Mouse (Mus musculus) urinary bladder, postnatal 14 days (tissue): Measurements from ENCODE around the gene Carns1.
"Not testable (repeated sequence)": the region's sequence is repeated elsewhere in the genome, so short reads cannot be mapped to it uniquely, and the experiment has no call there.

Experiments
- DNase-seq: peaks from one replicate; pipeline ENCODE4 v3.0.0; 2021; ENCODE audit warnings: low spot score

The Carns1 gene

DNA sequence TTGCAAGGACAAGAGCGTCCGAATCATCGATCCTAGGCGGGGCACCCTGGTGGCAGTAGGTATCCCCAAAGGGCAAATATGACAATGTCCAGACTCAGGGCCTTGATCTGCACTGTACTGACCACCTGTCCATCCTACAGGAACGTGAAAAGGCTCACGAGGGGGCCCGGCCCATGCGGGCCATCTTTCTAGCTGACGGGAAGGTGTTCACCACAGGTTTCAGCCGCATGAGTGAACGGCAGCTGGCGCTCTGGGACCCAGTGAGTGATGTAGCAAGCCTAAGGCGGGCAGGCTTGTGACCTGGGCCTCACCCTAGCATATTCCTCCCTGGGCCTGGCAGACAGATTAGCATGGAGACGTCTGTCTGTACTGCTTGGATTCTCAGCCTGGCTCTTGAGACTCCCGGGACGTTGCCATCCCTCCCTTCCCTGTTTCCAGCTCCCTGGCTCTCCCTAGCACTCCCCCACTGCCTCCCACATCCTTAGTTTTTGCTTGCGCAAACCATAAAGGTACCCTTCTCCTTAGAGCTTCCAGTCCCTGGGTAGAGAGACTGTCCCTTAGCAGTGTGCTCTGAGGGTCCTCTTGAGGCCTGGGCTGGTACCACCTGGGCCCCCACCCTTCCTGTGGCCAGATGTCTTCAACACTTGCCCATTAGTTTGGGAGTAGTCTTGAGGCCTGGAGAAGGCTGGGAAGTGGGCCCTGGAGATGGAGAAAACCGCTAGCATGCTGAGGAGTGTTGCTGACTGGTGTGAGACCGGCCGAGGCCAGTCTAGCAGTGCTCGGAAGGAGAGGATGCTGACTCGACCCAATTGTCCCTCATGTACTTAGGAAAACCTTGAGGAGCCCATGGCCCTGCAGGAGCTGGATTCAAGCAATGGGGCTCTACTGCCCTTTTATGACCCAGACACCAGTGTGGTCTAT lies 24.5 kb downstream of the Carns1 start:
- DNase-seq = no peak

DNA sequence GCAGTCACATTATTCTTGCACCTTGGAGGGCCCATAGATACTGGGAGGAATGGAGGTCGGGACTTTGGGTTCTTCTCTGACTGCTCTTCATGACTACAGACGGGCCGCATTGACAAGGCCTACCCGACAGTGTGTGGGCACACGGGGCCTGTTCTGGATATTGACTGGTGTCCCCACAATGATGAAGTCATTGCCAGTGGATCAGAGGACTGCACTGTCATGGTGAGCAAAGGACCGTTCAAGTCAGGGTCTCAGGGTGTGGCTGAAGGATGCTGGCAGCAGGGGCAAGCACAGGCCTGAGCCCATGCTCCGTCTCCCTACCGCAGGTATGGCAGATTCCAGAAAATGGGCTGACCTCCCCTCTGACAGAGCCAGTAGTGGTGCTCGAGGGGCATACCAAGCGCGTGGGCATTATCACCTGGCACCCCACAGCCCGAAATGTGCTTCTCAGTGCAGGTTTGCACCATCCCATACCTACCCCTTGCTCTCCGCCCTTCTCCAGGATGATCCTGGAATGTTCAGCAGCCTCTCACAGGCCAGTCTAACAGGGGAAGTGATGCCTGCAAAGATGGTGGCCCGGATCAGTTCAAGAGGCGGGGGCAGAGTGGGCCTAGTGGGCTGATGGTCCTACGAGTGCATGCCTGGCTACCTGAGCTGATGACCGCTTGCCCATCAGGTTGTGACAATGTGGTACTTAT lies 25.4 kb downstream of the Carns1 start:
- DNase-seq = no peak

DNA sequence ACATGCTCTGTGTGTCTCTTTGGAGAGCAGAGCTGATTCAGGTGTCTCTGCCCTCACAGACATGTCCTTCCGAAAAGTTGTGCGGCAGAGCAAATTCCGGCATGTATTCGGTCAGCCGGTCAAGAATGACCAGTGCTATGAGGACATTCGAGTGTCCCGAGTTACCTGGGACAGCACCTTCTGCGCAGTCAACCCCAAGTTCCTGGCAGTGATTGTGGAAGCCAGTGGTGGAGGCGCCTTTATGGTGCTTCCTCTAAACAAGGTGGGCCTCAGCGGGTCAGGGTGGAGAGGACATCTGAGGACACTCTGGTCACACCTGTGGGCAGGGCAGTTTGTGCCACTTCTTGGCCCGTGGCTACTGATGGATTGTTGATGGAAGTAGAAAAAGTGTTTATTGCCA lies 26.0 kb downstream of the Carns1 start:
- DNase-seq = no peak

DNA sequence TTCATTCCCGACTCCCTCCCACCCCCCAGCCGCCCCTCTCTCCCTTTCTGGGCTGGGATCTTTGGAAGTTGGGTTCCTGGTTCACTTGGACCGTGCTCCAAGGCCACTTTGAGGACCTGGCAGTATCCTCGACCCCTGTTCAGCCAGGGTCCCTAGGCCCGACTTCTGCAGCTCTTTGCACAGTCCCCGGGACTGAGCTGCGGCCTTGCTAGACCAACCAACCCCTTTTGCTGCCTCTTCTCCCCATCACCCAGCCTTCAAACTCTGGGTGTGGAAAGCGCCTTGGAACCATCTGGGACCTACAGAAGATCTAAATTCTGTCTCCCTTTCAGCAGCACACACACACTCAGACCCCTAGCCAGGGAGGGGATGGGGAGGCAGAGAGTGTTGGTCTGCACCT lies 26.5 kb downstream of the Carns1 start:
- DNase-seq = no peak

DNA sequence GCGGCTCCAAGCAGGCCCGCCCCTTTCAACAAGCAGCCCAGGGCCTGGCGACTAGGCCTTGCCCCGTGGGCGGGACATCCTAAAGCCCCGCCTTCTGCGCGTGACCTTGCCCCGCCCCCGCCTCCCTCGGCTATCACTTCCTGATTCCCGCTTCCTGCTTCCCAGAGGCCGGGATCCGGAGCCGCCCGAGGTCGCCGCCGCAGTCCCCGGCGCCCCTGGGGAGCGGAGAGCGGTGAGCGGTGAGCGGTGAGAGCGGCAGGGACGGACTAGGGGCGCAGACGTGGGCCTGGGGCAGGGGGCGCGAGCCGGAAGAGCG lies 26.8 kb downstream of the Carns1 start, which contains the start of gene Coro1b:
Gene Coro1b, plus strand, starts transcription at position 129 of the 316 bp plus-strand sequence.
- peak; percentile 97 for DNase-seq

DNA sequence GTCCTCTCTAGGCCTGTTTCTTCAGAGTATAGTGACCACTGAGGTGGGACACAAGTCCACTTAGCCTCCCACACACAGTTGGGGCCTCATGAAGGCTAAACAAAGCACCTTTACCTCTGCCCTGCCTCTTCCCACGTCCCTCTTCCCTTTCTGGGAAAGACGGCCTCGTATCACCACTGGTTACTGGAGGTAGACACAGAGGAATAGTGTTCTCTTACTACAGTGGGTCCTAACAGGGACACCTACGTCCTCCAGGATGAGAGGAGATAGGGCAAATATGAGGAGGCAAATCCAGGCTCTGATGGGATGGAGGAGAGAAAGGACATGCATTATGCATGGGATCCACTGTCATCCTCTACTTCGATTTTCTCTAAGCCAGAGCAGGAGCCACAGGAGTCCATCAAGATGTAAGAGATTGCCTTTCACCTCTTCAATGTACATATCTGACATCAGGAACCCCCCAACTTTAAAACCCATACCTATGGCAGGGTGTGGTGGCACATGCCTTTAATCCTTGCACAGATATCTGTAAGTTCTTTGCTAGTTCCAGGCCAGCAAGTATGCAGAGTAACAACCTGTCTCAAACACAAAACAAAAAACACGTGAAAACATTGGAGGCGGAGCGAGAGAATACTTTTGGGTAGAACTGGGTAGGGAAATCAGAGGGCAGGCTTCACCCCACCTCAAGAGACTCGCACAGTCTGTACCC lies 27.3 kb downstream of the Carns1 start:
- no peak for DNase-seq

DNA sequence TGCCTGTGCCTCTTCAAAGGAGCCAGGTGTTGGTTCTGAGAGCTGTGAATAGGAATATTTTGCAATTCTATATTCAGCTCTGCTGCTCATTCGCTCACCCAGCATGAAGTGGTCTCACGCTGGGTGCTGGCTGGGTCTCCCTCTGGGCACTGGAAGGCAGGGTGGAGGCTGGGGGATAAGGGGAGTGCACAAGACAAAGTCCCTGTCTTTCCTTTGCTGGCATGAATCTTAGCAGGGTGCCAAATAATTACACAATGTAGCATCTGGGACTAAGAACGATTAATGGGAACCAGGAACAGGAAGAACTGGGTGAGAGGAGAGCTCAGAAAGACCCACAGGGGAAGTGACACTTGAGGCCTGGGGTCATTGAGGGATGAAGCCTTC lies 28.3 kb downstream of the Carns1 start:
- DNase-seq = no peak

DNA sequence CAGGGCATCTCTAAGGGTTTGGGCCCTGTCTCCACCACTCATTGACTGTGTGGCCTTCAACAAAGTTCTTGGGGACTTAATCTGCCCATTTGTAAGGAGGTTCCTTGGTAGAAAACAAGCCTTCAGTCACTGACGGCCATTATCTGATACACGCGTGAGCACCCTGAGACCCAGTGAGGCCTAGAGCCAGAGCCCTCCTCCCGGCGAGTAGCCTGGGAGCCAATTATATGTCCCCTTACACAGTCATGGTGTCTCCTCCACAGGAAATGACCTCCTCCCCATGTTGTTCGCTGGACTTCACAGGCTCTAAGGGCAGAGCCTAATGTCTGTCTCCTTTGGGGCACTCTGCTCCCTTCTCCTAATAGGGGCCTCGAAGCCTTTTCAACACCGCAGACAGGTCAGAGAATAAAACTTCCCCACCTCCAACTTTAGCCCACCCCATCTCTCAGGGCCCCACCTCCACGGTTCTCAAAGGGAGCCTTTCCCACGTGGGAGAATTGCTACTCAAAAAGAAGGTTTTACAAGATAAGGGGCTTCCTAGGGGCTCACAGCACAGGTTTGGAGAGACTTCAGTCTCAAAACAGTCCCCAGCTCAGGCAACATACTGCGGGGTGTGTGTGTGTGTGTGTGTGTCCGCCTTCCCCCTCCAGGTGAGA lies 28.8 kb downstream of the Carns1 start:
- no peak for DNase-seq

DNA sequence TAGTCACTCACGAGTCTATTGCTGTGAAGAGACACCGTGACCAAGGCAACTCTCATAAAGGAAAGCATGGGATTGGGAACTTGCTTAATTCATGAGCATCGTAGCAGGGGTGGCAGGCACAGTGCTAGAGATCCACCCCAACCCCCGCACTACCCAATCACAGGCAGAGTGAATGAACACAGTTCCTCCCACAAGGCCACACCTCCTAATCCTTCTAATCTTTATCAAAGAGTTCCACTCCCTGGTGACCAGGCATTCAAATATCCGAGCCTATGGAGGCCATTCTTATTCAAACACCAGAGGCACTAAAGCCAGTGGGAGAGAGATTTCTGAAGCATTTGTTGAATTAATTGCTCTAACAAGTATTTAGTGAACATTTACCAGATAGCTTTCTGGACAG lies 29.3 kb downstream of the Carns1 start:
- DNase-seq = no peak

DNA sequence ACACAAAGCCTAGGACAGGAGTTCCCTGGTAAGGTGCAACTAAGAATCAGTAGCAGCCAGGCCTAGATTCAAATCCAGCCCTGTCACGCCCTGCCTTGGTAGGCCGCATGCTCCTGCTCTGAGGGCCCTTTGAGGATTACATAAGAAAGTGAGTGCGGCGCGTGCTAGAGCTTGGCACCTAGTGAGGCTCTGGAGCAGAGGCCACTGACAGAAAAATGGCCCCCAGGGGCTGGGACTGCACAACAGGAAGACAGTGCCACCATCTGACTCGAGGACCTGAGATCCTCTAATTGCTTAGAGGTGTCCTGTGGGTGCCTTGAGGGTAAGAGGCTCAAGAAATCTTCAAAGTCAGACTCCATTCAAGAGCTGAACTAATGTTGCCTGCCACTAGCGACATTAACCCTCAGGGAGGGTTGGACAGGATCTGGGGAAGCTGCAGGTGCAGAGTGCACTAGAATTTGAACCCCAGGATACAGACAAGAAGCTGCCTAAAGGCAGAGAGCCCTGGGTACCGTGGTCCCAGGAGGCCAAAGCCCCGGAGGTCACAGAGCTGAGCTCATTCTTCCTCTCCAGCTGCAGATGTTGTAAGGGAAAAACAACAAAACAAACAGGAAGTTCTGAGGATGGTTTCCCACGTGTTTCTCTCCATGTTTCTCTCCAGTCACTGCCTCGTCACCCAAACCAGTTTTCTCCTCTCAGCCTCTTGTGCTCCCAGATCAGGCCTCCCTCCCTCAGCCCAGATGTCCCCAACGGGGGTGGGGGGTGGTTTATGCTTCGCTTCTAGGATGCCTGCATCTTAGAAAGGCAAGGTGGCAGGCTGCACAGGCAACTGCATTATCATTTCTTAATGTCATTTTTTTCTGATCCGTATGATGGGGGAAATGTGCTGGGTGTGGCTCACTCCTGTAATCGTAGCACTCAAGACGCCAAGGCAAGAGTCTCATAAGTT lies 30.5 kb downstream of the Carns1 start:
- DNase-seq = no peak

DNA sequence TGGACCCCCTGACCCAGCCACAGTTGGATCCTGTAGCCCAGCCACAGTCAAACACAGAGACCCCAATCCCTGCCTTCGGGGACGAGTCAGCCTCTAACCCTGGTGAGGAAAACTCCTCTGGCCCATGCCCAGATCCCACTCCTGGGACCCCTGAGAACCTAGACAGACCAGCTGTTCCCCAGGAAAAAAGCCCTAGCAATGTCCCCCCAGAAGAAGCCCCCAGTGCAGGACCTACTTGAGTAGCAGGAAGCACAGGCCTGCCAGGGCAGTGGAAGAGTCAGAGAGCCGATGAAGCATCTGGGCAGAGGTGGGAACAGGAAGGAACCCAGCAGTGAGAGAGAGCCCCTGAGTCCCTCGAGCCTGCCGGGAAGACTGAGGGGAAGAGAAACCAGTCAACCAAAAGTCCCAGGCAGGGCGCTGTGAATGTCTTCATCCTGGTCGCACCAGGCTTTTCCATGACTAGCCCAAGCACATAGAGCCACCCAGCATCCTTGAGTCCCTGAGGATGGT lies 31.5 kb downstream of the Carns1 start, which contains the start of gene Cabp4:
Gene Cabp4, minus strand, starts transcription at position 275 of the 510 bp plus-strand sequence.
- DNase-seq = no peak

DNA sequence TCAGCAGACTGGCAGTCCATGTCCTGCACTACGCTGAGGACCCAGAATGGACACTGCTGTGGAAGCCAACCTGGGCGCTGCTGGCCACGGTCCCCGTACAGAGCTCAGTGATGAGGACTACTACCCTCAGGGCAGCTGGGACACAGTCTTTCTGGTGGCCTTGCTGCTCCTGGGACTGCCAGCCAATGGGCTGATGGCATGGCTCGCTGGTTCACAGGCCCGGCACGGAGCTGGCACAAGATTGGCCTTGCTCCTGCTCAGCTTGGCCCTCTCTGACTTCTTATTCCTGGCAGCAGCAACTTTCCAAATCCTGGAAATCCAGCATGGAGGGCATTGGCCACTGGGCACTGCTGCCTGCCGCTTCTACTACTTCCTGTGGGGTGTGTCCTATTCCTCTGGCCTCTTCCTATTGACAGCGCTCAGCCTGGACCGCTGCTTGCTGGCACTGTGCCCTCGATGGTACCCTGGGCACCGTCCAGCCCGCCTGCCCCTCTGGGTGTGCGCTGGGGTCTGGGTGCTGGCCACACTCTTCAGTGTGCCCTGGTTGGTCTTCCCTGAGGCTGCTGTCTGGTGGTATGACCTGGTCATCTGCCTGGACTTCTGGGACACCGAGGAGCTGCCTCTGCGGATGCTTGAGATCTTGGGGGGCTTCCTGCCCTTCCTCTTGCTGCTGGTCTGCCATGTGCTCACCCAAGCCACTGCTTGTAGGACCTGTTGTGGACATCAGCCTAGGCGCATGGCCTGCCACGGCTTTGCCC lies 32.7 kb downstream of the Carns1 start:
- DNase-seq = no peak

DNA sequence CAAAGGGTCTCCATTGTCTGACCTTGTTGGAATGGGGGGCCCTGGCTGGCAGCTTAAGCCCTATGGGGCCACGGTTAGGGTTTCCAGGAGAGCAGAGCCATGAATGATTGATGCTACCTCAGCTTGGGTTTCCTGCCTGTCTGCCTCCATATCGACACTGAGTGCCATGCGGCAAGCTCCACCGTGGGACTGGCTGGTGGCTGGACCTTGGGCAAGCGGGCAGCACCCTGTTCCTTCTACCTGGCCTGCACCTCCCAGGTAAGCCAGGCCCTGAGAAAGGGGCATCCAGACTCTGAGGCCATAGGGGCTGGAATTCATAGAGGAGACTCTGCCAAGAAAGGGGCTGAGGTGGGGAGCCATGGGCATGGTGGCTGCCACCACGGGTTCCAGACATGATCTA lies 35.1 kb downstream of the Carns1 start:
- DNase-seq = no peak

DNA sequence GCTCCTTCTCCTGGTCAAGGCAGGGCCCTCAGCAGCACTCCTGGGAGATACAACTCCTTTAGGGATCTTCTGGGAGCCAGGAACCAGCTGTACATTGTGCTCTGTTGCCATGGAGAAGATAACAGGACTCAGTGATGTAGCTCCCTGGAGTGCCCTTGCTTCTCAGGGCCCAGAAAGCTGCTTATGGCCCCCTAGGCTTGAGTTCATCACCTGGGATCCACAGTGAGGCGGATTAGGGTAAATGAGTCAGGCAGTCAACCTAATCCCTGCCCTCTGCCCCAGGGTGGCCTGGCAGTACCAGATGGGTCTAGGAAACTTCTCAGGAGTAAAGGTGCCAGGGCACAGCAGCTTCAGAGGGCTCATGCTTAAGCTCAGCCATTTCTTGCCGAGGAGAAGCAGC lies 35.8 kb downstream of the Carns1 start, which contains the start of gene Gpr152:
Gene Gpr152, plus strand, starts transcription at position 342 of the 400 bp plus-strand sequence.
- DNase-seq = no peak

DNA sequence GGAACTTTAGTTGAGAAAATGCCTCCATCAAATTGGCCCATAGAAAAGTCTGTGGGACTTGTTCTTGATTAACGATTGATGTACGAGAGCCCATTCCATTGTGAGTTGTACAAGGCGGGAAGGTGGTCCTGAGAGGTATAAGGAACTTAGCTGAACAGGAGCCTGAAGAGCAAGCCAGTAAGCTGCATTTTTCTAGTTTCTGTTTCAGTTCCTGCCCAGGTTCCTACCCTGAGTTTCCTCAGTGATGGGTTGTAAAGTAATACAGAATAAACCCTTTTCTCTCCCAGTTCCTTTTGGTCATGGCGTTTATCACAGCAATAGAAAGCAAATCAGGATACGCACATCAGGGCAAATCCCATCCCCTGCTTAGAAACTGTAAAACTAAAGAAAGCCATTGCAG lies 37.4 kb downstream of the Carns1 start:
- no peak for DNase-seq

DNA sequence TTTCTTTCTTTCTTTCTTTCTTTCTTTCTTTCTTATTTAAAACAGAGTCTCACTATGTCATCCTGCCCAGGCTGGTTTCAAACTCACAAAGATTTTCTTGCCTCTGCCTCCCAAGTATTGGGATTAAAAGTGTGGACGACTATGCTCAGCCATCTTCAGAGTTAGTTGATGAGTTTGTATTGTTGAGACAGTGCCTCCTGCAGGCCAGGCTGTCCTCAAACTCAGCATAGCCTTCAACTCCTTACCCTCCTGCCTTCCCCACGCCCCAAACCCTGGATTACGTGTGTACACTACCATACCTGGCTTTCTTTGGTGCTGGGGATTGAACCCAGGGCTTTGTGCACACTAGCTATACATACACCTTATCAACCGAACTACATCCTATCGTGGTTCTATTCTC lies 38.8 kb downstream of the Carns1 start:
- DNase-seq = no peak

DNA sequence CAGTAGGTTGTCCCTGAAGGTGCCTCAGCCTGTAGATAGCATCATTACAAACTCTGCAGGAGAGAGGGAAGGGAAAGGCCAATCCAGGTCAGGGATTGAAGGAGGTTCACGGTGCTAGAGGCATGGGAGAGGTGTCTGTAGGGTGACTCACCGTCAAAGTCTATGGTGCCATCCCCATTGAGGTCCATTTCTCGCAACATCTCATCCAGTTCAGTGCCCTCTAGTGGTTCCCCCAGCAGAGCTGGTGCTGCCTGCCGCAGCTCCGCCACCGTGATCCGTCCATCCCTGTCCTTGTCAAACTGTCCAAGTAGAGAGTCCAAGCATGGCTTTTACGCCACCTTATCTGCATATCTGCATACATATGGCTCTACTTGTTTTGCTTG lies 39.3 kb downstream of the Carns1 start:
- DNase-seq = not testable (repeated sequence)

DNA sequence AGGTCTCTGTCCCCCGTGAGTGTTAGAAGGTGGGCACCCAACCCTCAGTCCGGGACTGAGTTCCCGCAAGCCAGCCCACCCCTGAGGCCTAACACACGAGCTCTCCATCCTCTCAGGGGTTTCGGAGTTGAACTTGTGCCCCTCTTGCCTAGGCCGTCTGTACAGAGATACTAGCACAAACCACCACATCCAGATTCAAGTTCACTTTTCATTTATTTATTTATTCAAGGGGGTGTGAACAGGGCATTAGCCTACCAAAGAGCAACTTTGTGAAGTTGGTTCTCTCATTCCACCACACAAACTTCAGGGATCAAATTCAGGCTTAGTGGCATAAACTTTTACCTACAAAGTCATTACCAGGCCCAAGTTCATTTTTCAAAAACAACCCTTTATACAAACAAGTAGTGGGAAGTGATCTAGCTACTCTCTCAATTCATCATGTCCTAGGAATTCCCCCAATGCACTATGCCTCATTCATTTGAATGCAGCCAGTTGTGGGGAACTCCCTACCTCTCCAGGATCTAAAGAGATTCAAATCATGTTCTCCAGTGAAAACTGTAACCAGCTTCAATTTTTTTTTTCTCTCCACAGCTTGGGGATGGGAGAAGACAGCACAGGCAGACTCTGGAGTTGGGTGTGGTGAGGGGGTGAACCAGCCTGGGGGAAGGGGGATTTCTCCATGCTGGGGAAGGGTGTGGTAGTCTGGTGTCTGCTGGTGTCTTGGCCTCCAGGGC lies 39.9 kb downstream of the Carns1 start:
- not testable (repeated sequence) for DNase-seq

DNA sequence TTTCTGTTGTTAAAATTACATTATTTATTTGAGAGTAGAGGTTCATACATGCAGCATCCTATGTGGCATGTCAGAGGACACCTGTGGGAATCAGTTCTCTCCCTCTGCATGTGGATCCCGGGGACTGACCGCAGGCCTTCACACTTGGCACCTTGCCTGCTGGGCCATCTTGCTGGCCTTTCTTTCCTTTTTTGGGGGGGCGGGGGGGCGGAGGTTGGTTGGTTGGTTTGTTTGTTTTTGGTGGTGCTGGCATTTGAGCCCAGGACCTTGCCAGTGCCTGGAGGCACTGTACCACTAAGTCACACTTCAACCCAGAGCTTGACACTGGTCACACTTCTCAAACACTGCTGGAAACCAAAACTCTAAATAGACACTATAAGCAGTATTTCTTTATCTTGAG lies 40.9 kb downstream of the Carns1 start:
- no peak for DNase-seq
